Mouse (Mus musculus) neural tube, embryonic 14.5 days (tissue): ENCODE measurements around the gene Cpa5. TPM values are rescaled to one million over a fixed set of nuclear protein-coding genes. Genes with fewer than 3 reads are reported as not detected.

Source experiments
- ATAC-seq: fragments of 200-750 bp; cut with Nextera tagmentation; 2 replicates; pipeline ENCODE4 v1.8.0; 2017; ENCODE audit warnings: low read depth, mild to moderate bottlenecking, moderate TSS enrichment, moderate library complexity
- H3K27ac ChIP-seq: fragments of 300-500 bp; sonication (generic); 2 replicates; pipeline ENCODE4 v1.5.1; 2014; ENCODE audit warnings: low read depth, mild to moderate bottlenecking, control low read depth, low read length, moderate library complexity, mixed read lengths
- H3K27me3 ChIP-seq: fragments of 300-500 bp; sonication (generic); 2 replicates; pipeline ENCODE4 v1.6.1; 2014; ENCODE audit warnings: low read length; ENCODE audit not compliant: control insufficient read depth, insufficient read depth
- H3K36me3 ChIP-seq: fragments of 300-500 bp; sonication (generic); 2 replicates; pipeline ENCODE4 v1.6.1; 2014; ENCODE audit warnings: low read length, mixed read lengths; ENCODE audit not compliant: control insufficient read depth, insufficient read depth
- H3K4me1 ChIP-seq: fragments of 300-500 bp; sonication (generic); 2 replicates; pipeline ENCODE4 v1.6.1; 2014; ENCODE audit warnings: low read length; ENCODE audit not compliant: control insufficient read depth, insufficient read depth
- H3K4me2 ChIP-seq: fragments of 300-500 bp; sonication (generic); 2 replicates; pipeline ENCODE4 v1.6.1; 2014; ENCODE audit warnings: mild to moderate bottlenecking, low read depth, low read length, control low read depth
- H3K4me3 ChIP-seq: fragments of 300-500 bp; sonication (generic); 2 replicates; pipeline ENCODE4 v1.5.1; 2014; ENCODE audit warnings: low read depth, low read length, control low read depth, mixed read lengths
- H3K9ac ChIP-seq: fragments of 300-500 bp; sonication (generic); replicated peaks from 2 replicates; pipeline ENCODE4 v1.6.1; 2014; ENCODE audit warnings: low read depth, mild to moderate bottlenecking, control low read depth, low read length, mixed read lengths
- H3K9me3 ChIP-seq: fragments of 300-500 bp; sonication (generic); 2 replicates; pipeline ENCODE4 v1.6.1; 2016; ENCODE audit warnings: low read length; ENCODE audit not compliant: control insufficient read depth
- WGBS: fragments of 180-500 bp; shearing (Covaris S2); extraction: QIAGEN DNeasy Blood & Tissue Kit; methylation state at CpG from one replicate; pipeline ENCODE4 v1.1.7; 2014; 5-methylcytosine and 5-hydroxymethylcytosine counted together
- polyA plus RNA-seq: library from polyadenylated mRNA; unstranded; fragments of >200 nt; fragmentation: Nextera tagmentation; extraction: Ambion mirVana; gene quantifications from 2 replicates; pipeline ENCODE4 v1.2.1, GENCODE M21; 2014

The Cpa5 gene
- polyA plus RNA-seq, result not detected in 2 replicates

- Histone ChIP-seq H3K36me3 (no peaks in the 10 kb centered on the region), H3K4me1 (no peaks in the 10 kb centered on the region), H3K9ac (no peak within 1 kb of the TSS), H3K27me3 (no peaks in the 10 kb centered on the region), H3K27ac (no peak within 1 kb of the TSS), H3K9me3 (no peaks in the 10 kb centered on the region), H3K4me2 (no peak within 1 kb of the TSS), H3K4me3 (no peak within 1 kb of the TSS)
- WGBS, result 88% methylated on average over 7 of the region's 7 CpGs
- ATAC-seq, result no peak
These were observed at the start of gene Cpa5 for GRCm38 (mm10) chr6:30610710-30611109. TSS of gene Cpa5 (plus strand) at chr6:30611010.

DNA sequence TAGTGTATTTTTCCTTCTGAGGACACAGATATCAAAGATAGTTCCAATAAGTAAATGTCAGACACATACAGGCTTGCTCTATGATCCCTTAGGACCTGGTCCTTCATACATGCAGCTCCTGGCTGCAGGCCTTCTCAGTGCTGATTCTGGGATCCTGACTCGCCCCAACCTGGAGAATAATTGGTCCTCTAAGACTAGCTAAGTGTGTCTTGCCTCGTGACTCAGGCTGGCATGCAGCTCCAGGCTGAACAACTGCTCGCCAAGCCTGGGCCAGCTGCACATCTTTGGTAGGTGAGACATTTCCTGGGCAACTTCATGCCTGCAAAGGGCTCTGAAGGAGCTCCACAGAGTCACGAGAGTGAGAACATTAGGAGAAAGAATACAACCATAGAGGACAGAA is 48.7 kb upstream of the Cpa5 start:
- H3K9me3 ChIP-seq, result no peaks in the 10 kb centered on the region
- no peak overlapping the region for H3K4me2 ChIP-seq
- no peak for ATAC-seq
- no peaks in the 10 kb centered on the region for H3K36me3 ChIP-seq
- H3K27me3 ChIP-seq, result no peaks in the 10 kb centered on the region
- 75% methylated on average over 4 of the region's 4 CpGs for WGBS
- H3K27ac ChIP-seq, result no peak overlapping the region
- H3K4me3 ChIP-seq, result no peak overlapping the region
- no peaks in the 10 kb centered on the region for H3K4me1 ChIP-seq
- H3K9ac ChIP-seq, result no peak overlapping the region

GRCm38 (mm10) chr6:30563575-30563974 is 47.2 kb upstream of the Cpa5 start:
- Histone ChIP-seq H3K36me3 (no peaks in the 10 kb centered on the region), H3K4me3 (no peak overlapping the region), H3K9ac (no peak overlapping the region), H3K4me1 (no peaks in the 10 kb centered on the region), H3K4me2 (no peak overlapping the region), H3K27ac (no peak overlapping the region), H3K27me3 (no peaks in the 10 kb centered on the region), H3K9me3 (no peaks in the 10 kb centered on the region)
- ATAC-seq, result no peak
- 84% methylated on average over 6 of the region's 6 CpGs for whole genome bisulfite sequencing

GRCm38 (mm10) chr6:30564051-30564450 is 46.8 kb upstream of the Cpa5 start:
- H3K27me3 ChIP-seq, result no peaks in the 10 kb centered on the region
- H3K4me2 ChIP-seq, result no peak overlapping the region
- H3K9ac ChIP-seq, result no peak overlapping the region
- no peak overlapping the region for H3K4me3 ChIP-seq
- H3K4me1 ChIP-seq, result no peaks in the 10 kb centered on the region
- no peaks in the 10 kb centered on the region for H3K36me3 ChIP-seq
- H3K9me3 ChIP-seq, result no peaks in the 10 kb centered on the region
- 94% methylated on average over 6 of the region's 6 CpGs for WGBS
- no peak overlapping the region for H3K27ac ChIP-seq
- no peak for ATAC-seq

DNA sequence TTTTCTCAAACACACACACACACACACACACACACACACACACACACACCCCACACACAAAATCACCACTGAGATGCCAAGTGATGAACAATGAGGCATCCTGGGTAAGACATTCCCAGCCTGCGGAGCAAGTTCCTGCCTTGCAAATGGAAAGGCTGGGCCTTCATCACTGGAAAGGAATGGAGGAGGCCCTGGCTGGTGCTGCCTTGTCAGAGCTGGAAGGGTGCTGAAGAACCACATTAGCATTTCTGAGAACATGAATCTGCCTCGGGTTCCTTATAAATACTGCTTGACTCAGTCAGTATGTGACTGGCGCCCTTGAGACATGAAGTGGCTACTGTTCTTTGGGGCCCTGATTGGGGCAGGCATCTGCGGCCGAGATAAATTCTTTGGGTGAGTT is 42.7 kb upstream of the Cpa5 start, which contains the start of gene Cpa4:
Gene Cpa4, plus strand, starts transcription at position 301 of the 400 bp plus-strand sequence.
- Histone ChIP-seq H3K36me3 (no peaks in the 10 kb centered on the region), H3K27ac (no peak within 1 kb of the TSS), H3K27me3 (no peaks in the 10 kb centered on the region), H3K9ac (no peak within 1 kb of the TSS), H3K4me1 (peaks cover 4% of the 10 kb centered on the region), H3K4me2 (no peak within 1 kb of the TSS), H3K4me3 (no peak within 1 kb of the TSS), H3K9me3 (no peaks in the 10 kb centered on the region)
- no peak for ATAC-seq
- 75% methylated on average over 5 of the region's 5 CpGs for WGBS

DNA sequence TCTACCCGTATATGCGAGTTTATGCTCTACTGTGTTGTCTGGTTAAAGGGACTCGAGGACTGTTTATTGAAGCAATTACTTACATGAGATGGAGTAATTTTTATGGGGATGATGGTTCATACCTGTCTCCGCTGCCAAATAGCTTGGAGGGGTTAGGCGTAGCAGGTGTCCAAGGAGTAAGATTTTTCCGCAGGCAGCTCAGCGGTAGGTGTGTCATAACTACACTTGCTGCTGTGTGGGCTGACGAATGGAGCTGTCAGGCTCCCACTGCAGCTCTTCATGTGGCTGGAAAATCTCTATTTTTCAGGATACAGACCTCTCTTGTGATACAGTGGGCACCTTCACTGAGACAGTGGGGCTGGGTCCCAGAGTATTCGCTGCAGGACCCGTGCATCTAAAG is 41.5 kb upstream of the Cpa5 start:
- 79% methylated on average over 10 of the region's 10 CpGs for WGBS
- ATAC-seq, result no peak
- Histone ChIP-seq H3K4me1 (peaks cover 6% of the 10 kb centered on the region), H3K36me3 (no peaks in the 10 kb centered on the region), H3K9me3 (no peaks in the 10 kb centered on the region), H3K4me2 (no peak overlapping the region), H3K9ac (no peak overlapping the region), H3K4me3 (no peak overlapping the region), H3K27ac (no peak overlapping the region), H3K27me3 (no peaks in the 10 kb centered on the region)

- H3K27ac ChIP-seq, result no peak overlapping the region
- H3K9me3 ChIP-seq, result no peaks in the 10 kb centered on the region
- no peak overlapping the region for H3K4me2 ChIP-seq
- no peak overlapping the region for H3K9ac ChIP-seq
- no peaks in the 10 kb centered on the region for H3K36me3 ChIP-seq
- WGBS, result 97% methylated on average over 5 of the region's 5 CpGs
- no peak overlapping the region for H3K4me3 ChIP-seq
- H3K27me3 ChIP-seq, result no peaks in the 10 kb centered on the region
- no peak for ATAC-seq
- peaks cover 6% of the 10 kb centered on the region for H3K4me1 ChIP-seq
These were observed 40.8 kb upstream of the Cpa5 start for GRCm38 (mm10) chr6:30570012-30570411.

DNA sequence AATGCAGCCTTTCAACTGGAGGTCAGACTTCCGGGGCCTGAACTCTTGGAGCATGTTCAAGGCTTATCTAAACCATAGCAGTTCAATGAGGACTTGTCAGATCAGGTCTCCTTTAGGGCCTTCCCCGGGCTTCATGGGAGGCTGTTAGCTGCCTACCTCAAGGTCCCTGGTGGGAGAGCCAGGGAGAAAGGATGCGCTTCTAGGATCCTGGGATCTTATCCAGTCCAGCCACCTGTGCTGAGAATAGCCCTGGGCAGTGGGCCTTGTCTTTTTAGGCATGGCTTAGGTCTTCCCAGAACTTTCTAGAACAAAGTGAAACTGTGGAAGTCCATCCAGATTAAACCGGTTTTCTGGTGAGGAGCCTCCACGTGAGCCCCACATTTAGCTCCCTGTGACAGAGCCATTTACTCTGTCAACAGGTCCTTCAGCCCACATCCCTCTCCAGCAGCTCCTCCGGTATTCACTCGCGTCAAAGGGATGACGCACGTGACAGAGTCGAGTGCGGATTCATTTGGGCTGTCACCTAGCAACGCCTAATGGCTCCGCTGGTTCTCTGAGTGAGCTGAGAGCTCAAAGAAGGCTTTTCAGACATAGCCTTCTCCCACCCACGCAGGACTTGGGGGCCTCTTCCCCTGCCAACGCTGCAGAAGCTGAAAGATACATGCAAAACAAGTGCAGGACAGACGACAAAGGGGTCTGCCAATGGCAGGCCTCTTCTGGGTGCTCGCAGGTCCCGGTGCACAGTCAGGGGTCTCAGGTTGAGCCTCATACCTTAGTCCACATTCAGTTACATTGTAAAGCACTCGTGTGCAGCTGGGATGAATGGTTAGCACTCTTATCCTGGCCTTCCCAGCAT is 38.1 kb upstream of the Cpa5 start:
- Histone ChIP-seq H3K4me3 (no peak overlapping the region), H3K9ac (no peak overlapping the region), H3K27ac (peak overlapping the region; percentile 57; the same call in 1 of the 2 replicates), H3K4me1 (peaks cover 6% of the 10 kb centered on the region), H3K27me3 (no peaks in the 10 kb centered on the region), H3K4me2 (peak overlapping the region; percentile 14; the same call in 1 of the 2 replicates), H3K9me3 (no peaks in the 10 kb centered on the region), H3K36me3 (no peaks in the 10 kb centered on the region)
- WGBS, result 25% methylated on average over 20 of the region's 20 CpGs
- peak; percentile 90 for ATAC-seq

DNA sequence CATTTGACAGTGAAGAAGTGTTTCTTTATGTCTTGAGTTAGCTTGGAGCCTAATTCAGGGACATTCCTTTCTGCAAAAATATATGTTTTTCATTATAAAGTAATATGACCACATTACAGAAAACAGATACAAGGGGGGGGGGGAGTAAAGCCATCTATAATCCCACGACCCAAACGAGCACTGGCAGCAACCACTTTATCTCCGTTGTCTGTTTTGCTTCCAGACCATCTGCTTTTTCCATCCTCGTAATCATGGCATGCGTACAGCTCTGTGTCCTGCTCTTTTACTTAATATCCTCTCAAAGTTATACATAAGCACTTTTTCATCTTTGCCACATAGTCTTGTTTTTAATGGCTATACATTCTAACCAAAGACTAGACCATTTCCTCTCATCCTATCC is 37.4 kb upstream of the Cpa5 start:
- Histone ChIP-seq H3K27me3 (no peaks in the 10 kb centered on the region), H3K4me1 (peaks cover 6% of the 10 kb centered on the region), H3K9ac (no peak overlapping the region), H3K36me3 (no peaks in the 10 kb centered on the region), H3K4me3 (no peak overlapping the region), H3K4me2 (no peak overlapping the region), H3K27ac (0 out of 2 replicates have a peak overlapping the region, but pooled peaks have one; percentile 5), H3K9me3 (no peaks in the 10 kb centered on the region)
- WGBS, result 67% methylated on average over 5 of the region's 5 CpGs
- no peak for ATAC-seq
